Mouse (Mus musculus): ENCODE measurements around the gene Manbal.

Manbal gene

GRCm38 (mm10) chr2:157417229-157417628 is 49.8 kb downstream of the Manbal start:
- DNase-seq (ENCODE audit: low spot score), result no peak

GRCm38 (mm10) chr2:157418206-157418605 is 50.8 kb downstream of the Manbal start, which contains the start of gene Src:
Gene Src (plus strand): TSS chr2:157418444.
- no peak for DNase-seq (ENCODE audit: low spot score)

- no peak for DNase-seq (ENCODE audit: low spot score)
Observed at GRCm38 (mm10) chr2:157418609-157419071, 51.2 kb downstream of the Manbal start.

GRCm38 (mm10) chr2:157419506-157419905 is 52.1 kb downstream of the Manbal start:
- no peak for DNase-seq (ENCODE audit: low spot score)

GRCm38 (mm10) chr2:157420404-157420803 is 53.0 kb downstream of the Manbal start:
- no peak for DNase-seq (ENCODE audit: low spot score)

- no peak for DNase-seq (ENCODE audit: low spot score)
Observed at GRCm38 (mm10) chr2:157422062-157422655, 54.8 kb downstream of the Manbal start.

GRCm38 (mm10) chr2:157422854-157423705 is 55.7 kb downstream of the Manbal start:
- no peak for DNase-seq (ENCODE audit: low spot score)

GRCm38 (mm10) chr2:157423706-157424125 is 56.3 kb downstream of the Manbal start:
- no peak for DNase-seq (ENCODE audit: low spot score)

GRCm38 (mm10) chr2:157424126-157424903 is 56.9 kb downstream of the Manbal start:
- DNase-seq (ENCODE audit: low spot score), result no peak

GRCm38 (mm10) chr2:157424904-157425642 is 57.7 kb downstream of the Manbal start:
- no peak for DNase-seq (ENCODE audit: low spot score)

- no peak for DNase-seq (ENCODE audit: low spot score)
Observed at GRCm38 (mm10) chr2:157425643-157425988, 58.2 kb downstream of the Manbal start.

GRCm38 (mm10) chr2:157426171-157426570 is 58.8 kb downstream of the Manbal start:
- DNase-seq (ENCODE audit: low spot score), result no peak

GRCm38 (mm10) chr2:157427164-157427563 is 59.8 kb downstream of the Manbal start:
- DNase-seq (ENCODE audit: low spot score), result no peak

- no peak for DNase-seq (ENCODE audit: low spot score)
Observed at GRCm38 (mm10) chr2:157428351-157429139, 61.2 kb downstream of the Manbal start.

- peak; percentile 9 for DNase-seq (ENCODE audit: low spot score)
Observed at GRCm38 (mm10) chr2:157429735-157430134, 62.3 kb downstream of the Manbal start.

GRCm38 (mm10) chr2:157430667-157431429 is 63.5 kb downstream of the Manbal start:
- no peak for DNase-seq (ENCODE audit: low spot score)

- DNase-seq (ENCODE audit: low spot score), result no peak
Observed at GRCm38 (mm10) chr2:157431912-157432311, 64.5 kb downstream of the Manbal start.

- no peak for DNase-seq (ENCODE audit: low spot score)
Observed at GRCm38 (mm10) chr2:157432476-157432875, 65.1 kb downstream of the Manbal start.

GRCm38 (mm10) chr2:157434041-157434440 is 66.6 kb downstream of the Manbal start:
- DNase-seq (ENCODE audit: low spot score), result no peak

- no peak for DNase-seq (ENCODE audit: low spot score)
Observed at GRCm38 (mm10) chr2:157434497-157434896, 67.1 kb downstream of the Manbal start.

Measured in T-cell, adult 2 months (primary cell).